Mouse (Mus musculus): ENCODE results near the gene Vmp1.

DNA sequence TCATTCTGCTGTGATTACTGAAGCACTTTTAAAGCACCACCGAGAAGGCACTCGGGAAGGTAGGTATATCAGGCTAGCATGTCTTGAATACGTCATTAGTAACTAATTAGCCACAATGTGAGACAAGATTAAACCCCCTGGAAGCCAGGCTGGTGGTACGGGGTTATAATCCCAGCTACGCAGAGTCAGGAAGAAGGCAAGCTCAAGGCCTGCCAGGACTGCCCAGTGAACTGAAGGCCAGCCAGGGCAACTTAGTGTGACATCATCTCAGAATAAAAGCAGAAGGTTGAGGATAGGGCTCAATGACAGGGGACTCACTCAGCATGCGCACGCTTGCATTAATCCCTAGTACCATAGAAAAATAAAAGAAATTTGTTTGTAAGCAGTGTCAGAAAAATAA, 53.7 kb downstream of the Vmp1 start:
- TF ChIP-seq POLR2A (IDR thresholded peaks at IDR 0.05; ENCODE audit: borderline replicate concordance, extremely low read depth, insufficient read depth, insufficient read length, poor library complexity, severe bottlenecking) (no peak), CTCF (IDR thresholded peaks at IDR 0.05; ENCODE audit: borderline replicate concordance, extremely low read depth, insufficient read depth, insufficient read length) (no peak)

Data from brain, embryonic 14.5 days (tissue).